Mouse (Mus musculus) ES-E14 (cell line): Measurements from ENCODE around the gene Eif2b3. TPM values are rescaled to one million over a fixed set of nuclear protein-coding genes. Genes with fewer than 3 reads are reported as not detected.

ENCODE experiments used
- DNase-seq: peaks from one replicate; pipeline ENCODE4 v3.0.0-alpha.2; 2013; ENCODE audit warnings: low read depth, low spot score
- H3K27ac ChIP-seq: 2 replicates; pipeline ENCODE4 v1.5.1; 2012; ENCODE audit warnings: low read depth, mild to moderate bottlenecking, low read length, moderate library complexity, mixed read lengths; ENCODE audit not compliant: poor library complexity, insufficient read depth, severe bottlenecking
- H3K36me3 ChIP-seq: 2 replicates; pipeline ENCODE4 v1.6.1; 2012; ENCODE audit warnings: mild to moderate bottlenecking, low read length, moderate library complexity, mixed read lengths; ENCODE audit not compliant: control insufficient read depth, poor library complexity, insufficient read depth, severe bottlenecking
- H3K4me1 ChIP-seq, 2 experiments: fragments of 150-350 bp in 1 of 2; sonication (generic) in 1 of 2; 2 replicates each; pipeline ENCODE4 v1.6.1; 2012; ENCODE audit warnings: low read length in 2 of 2, mild to moderate bottlenecking in 1 of 2, mixed read lengths in 1 of 2; ENCODE audit not compliant: control insufficient read depth in 2 of 2, insufficient read depth in 2 of 2, poor library complexity in 1 of 2
- H3K4me3 ChIP-seq, 2 experiments: fragments of 150-350 bp in 1 of 2; sonication (generic) in 1 of 2; 2 replicates each; pipeline ENCODE4 v1.5.1; 2012; ENCODE audit warnings: low read length in 2 of 2, low read depth in 1 of 2, mild to moderate bottlenecking in 1 of 2, mixed read lengths in 1 of 2; ENCODE audit not compliant: insufficient read depth in 1 of 2, poor library complexity in 1 of 2, severe bottlenecking in 1 of 2
- H3K9ac ChIP-seq: 2 replicates; pipeline ENCODE4 v1.6.1; 2012; ENCODE audit warnings: low read depth, mild to moderate bottlenecking, low read length, mixed read lengths; ENCODE audit not compliant: poor library complexity, insufficient read depth, severe bottlenecking
- H3K9me3 ChIP-seq: fragments of 150-350 bp; sonication (generic); 2 replicates; pipeline ENCODE4 v1.6.1; 2012; ENCODE audit warnings: low read depth, mild to moderate bottlenecking, low read length; ENCODE audit not compliant: control insufficient read depth, insufficient read depth
- CHD2 ChIP-seq: IDR thresholded peaks from 2 replicates; pipeline ENCODE4 v1.6.1; 2014; ENCODE audit warnings: mild to moderate bottlenecking, low read depth, low read length, inconsistent platforms
- HCFC1 ChIP-seq: IDR thresholded peaks from 2 replicates; pipeline ENCODE4 v1.6.1; 2012; ENCODE audit warnings: low read length, inconsistent platforms, borderline replicate concordance; ENCODE audit not compliant: insufficient read depth
- MAFK ChIP-seq: IDR thresholded peaks from 2 replicates; pipeline ENCODE4 v1.6.1; 2014; ENCODE audit warnings: mild to moderate bottlenecking, low read depth, low read length, inconsistent platforms; ENCODE audit not compliant: insufficient read depth
- ZC3H11A ChIP-seq: IDR thresholded peaks from 2 replicates; pipeline ENCODE4 v1.6.1; 2012; ENCODE audit warnings: low read depth, mild to moderate bottlenecking, inconsistent platforms, low read length, borderline replicate concordance
- ZNF384 ChIP-seq: IDR thresholded peaks from 2 replicates; pipeline ENCODE4 v1.6.1; 2012; ENCODE audit warnings: low read depth, low read length, inconsistent platforms
- in situ Hi-C, 2 experiments: fragments of 600-800 bp; cut with MboI; formaldehyde crosslinking; loops; one replicate each; pipeline ENCODE4 v1.15.1; 2025; ENCODE audit warnings: low sequenced_read_pairs in 2 of 2, inconsistent platforms in 1 of 2; ENCODE audit not compliant: unreplicated experiment in 2 of 2
- total RNA-seq: library from RNA; depleted of rRNA; stranded (reverse); fragments of 300-350 nt; gene quantifications from 2 replicates; pipeline ENCODE4 v1.2.3, GENCODE M21; 2012

The Eif2b3 gene
- total RNA-seq, 1 experiment: 55.1 TPM

- TF ChIP-seq CHD2 (no peak), MAFK (no peak), ZNF384 (no peak), HCFC1 (no peak), ZC3H11A (no peak)
- H3K4me1 ChIP-seq: no peaks in the 10 kb centered on the region
- peaks cover 4% of the 10 kb centered on the region for H3K36me3 ChIP-seq
These were observed 22.1 kb downstream of the Eif2b3 start for GRCm38 (mm10) chr4:117041283-117041721.

DNA sequence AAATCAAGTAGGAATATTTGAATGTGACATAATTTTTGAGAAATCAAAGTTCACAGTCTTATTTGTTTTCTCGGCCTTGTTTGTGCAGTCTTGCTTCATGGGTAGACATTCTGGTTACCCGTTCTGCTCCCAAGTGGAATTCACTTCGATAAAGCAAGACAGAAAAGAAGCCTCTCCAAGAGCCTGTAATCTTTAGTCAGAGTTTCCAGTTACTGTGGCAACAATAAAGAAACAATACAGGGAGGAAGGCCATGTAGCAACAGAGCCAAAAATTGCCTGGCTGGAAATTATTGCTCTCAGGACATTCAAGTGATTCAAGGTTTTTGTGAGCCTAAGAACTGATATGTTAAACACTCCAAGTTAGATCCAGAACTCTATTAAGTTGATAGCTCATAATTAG, 29.6 kb downstream of the Eif2b3 start:
- Histone ChIP-seq H3K4me1 (no peaks in the 10 kb centered on the region), H3K9ac (no peak overlapping the region), H3K4me3 (no peak overlapping the region), H3K27ac (no peak overlapping the region), H3K36me3 (peaks cover 5% of the 10 kb centered on the region), H3K9me3 (no peaks in the 10 kb centered on the region)
- DNase-seq: no peak
- no peak for TF ChIP-seq CHD2
- no peak for TF ChIP-seq ZNF384
- no peak for TF ChIP-seq ZC3H11A
- TF ChIP-seq MAFK: no peak
- TF ChIP-seq HCFC1: no peak
- in situ Hi-C loops: no loop called here

More at GRCm38 (mm10) chr4:117041283-117041721, 22.1 kb downstream of the Eif2b3 start:
- no peak for DNase-seq
- Histone ChIP-seq H3K9me3 (no peaks in the 10 kb centered on the region), H3K27ac (no peak overlapping the region), H3K4me3 (no peak overlapping the region), H3K9ac (no peak overlapping the region)
- in situ Hi-C loops: no loop called here

DNA sequence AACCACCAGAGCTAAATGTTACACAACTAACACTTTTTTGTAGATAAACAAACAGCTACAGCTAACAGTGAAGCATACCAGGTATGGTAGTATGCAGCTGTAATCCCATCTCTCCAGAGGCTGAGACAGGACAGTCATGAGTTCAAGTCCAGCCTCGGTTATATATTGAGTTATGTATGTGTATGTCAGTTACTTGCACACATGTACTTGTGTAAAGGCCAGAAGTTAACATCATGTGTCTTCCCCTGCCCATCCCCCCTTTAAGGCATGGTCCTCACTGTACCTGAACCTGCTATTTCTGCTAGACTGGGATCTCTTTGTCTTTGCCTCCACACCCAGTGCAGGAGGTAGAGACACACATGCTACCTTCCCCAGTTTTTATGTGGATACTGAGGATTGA, 30.3 kb downstream of the Eif2b3 start:
- H3K4me3 ChIP-seq: no peak overlapping the region
- no peaks in the 10 kb centered on the region for H3K9me3 ChIP-seq
- no peak overlapping the region for H3K27ac ChIP-seq
- DNase-seq: no peak
- H3K36me3 ChIP-seq: peaks cover 4% of the 10 kb centered on the region; the same call in 1 of the 2 replicates
- in situ Hi-C loops: no loop called here
- no peaks in the 10 kb centered on the region for H3K4me1 ChIP-seq
- no peak for TF ChIP-seq HCFC1
- no peak for TF ChIP-seq CHD2
- TF ChIP-seq ZC3H11A: no peak
- no peak for TF ChIP-seq MAFK
- TF ChIP-seq ZNF384: no peak
- no peak overlapping the region for H3K9ac ChIP-seq

DNA sequence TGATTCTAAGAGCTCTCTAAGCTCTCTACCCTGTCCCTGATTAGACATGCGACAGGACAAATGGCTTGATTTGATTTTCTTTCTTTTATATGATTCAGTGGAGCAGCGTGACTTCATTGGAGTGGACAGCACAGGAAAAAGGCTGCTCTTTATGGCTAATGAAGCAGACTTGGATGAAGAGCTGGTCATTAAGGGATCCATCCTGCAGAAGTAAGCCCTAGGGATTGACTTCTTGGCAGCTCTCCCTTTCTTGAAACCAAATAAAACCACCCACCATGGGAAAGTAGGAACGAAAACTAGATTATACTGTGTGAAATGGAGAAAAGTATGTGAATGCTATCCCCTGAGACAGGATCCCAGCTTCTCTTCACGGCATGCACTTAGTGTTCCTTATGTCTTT, 33.4 kb downstream of the Eif2b3 start:
- Histone ChIP-seq H3K9ac (no peak overlapping the region), H3K36me3 (0 out of 2 replicates have a peak, but pooled peaks cover 4% of the 10 kb centered on the region), H3K4me3 (no peak overlapping the region), H3K27ac (no peak overlapping the region), H3K4me1 (peaks cover 3 to 6% of the 10 kb centered on the region in 2 experiments; a peak in 2 of 4 replicates), H3K9me3 (no peaks in the 10 kb centered on the region)
- DNase-seq: no peak
- TF ChIP-seq ZC3H11A (no peak), HCFC1 (no peak), ZNF384 (no peak), CHD2 (no peak), MAFK (no peak)
- in situ Hi-C loops: no loop called here
